Mouse (Mus musculus): ENCODE data around the gene Tut1. TPM values are rescaled to one million over a fixed set of nuclear protein-coding genes. Genes with fewer than 3 reads are reported as not detected.
"Not testable (repeated sequence)": the region's sequence is repeated elsewhere in the genome, so short reads cannot be mapped to it uniquely, and the experiment has no call there.

Tut1 gene
- polyA plus RNA-seq, 2 experiments = 27.6 to 28.6 TPM

- WGBS = 79% methylated on average over 8 of the region's 8 CpGs
- Histone ChIP-seq H3K4me3 (replicated peaks; ENCODE audit: low read length) (peak overlapping the region; percentile 92), H3K27ac (replicated peaks; ENCODE audit: low read depth, low read length) (peak overlapping the region; percentile 97), H3K4me1 (ENCODE audit: control insufficient read depth, insufficient read depth, low read length) (peaks cover 19% of the 10 kb centered on the region; the same call in 1 of the 2 replicates), H3K27me3 (ENCODE audit: control insufficient read depth, insufficient read depth, low read length) (no peaks in the 10 kb centered on the region), H3K9me3 (ENCODE audit: control insufficient read depth, low read length) (no peaks in the 10 kb centered on the region), H3K36me3 (ENCODE audit: control insufficient read depth, insufficient read depth, low read length) (peaks cover 76% of the 10 kb centered on the region), H3K4me2 (replicated peaks; ENCODE audit: low read depth, low read length, severe bottlenecking) (peak overlapping the region; percentile 73), H3K9ac (ENCODE audit: low read depth, low read length, severe bottlenecking) (peak overlapping the region; percentile 97)
- DNase-seq (ENCODE audit: low spot score) (no peak), ATAC-seq (ENCODE audit: low FRiP score, low read depth) (no peak)
- no peak for TF ChIP-seq POLR2A (IDR thresholded peaks at IDR 0.05; ENCODE audit: borderline replicate concordance, extremely low read depth, insufficient read depth, insufficient read length)
Measured at GRCm38 (mm10) chr19:8965771-8966170, 12.1 kb downstream of the Tut1 start.

GRCm38 (mm10) chr19:8966198-8966589 is 12.5 kb downstream of the Tut1 start:
- Histone ChIP-seq H3K4me2 (replicated peaks; ENCODE audit: low read depth, low read length, severe bottlenecking) (peak overlapping the region; percentile 73), H3K4me1 (ENCODE audit: control insufficient read depth, insufficient read depth, low read length) (peaks cover 19% of the 10 kb centered on the region; the same call in 1 of the 2 replicates), H3K9ac (ENCODE audit: low read depth, low read length, severe bottlenecking) (peak overlapping the region; percentile 97), H3K27me3 (ENCODE audit: control insufficient read depth, insufficient read depth, low read length) (no peaks in the 10 kb centered on the region), H3K4me3 (replicated peaks; ENCODE audit: low read length) (peak overlapping the region; percentile 92), H3K9me3 (ENCODE audit: control insufficient read depth, low read length) (no peaks in the 10 kb centered on the region), H3K27ac (replicated peaks; ENCODE audit: low read depth, low read length) (peak overlapping the region; percentile 97), H3K36me3 (ENCODE audit: control insufficient read depth, insufficient read depth, low read length) (peaks cover 77% of the 10 kb centered on the region)
- ATAC-seq (ENCODE audit: low FRiP score, low read depth) (no peak), DNase-seq (ENCODE audit: low spot score) (no peak)
- no peak for TF ChIP-seq POLR2A (IDR thresholded peaks at IDR 0.05; ENCODE audit: borderline replicate concordance, extremely low read depth, insufficient read depth, insufficient read length)
- 27% methylated on average over 5 of the region's 5 CpGs for WGBS

- Histone ChIP-seq H3K36me3 (ENCODE audit: control insufficient read depth, insufficient read depth, low read length) (peaks cover 77% of the 10 kb centered on the region), H3K4me2 (replicated peaks; ENCODE audit: low read depth, low read length, severe bottlenecking) (peak within 1 kb of the TSS; percentile 90), H3K4me3 (replicated peaks; ENCODE audit: low read length) (peak within 1 kb of the TSS; percentile 92), H3K9me3 (ENCODE audit: control insufficient read depth, low read length) (no peaks in the 10 kb centered on the region), H3K4me1 (ENCODE audit: control insufficient read depth, insufficient read depth, low read length) (peaks cover 19% of the 10 kb centered on the region; the same call in 1 of the 2 replicates), H3K27me3 (ENCODE audit: control insufficient read depth, insufficient read depth, low read length) (no peaks in the 10 kb centered on the region), H3K9ac (ENCODE audit: low read depth, low read length, severe bottlenecking) (peak within 1 kb of the TSS; percentile 97), H3K27ac (replicated peaks; ENCODE audit: low read depth, low read length) (peak within 1 kb of the TSS; percentile 97)
- TF ChIP-seq POLR2A (IDR thresholded peaks at IDR 0.05; ENCODE audit: borderline replicate concordance, extremely low read depth, insufficient read depth, insufficient read length) = peak; percentile 34; the same call in 1 of the 2 replicates
- peak; percentile 100 for DNase-seq (ENCODE audit: low spot score)
- peak; percentile 99 for ATAC-seq (ENCODE audit: low FRiP score, low read depth)
- under 1% methylated on average over 52 of the region's 52 CpGs for whole genome bisulfite sequencing
Measured at GRCm38 (mm10) chr19:8966590-8967372, 13.1 kb downstream of the Tut1 start, which contains the start of gene Eef1g. Gene Eef1g, plus strand, starts transcription at chr19:8967041.

GRCm38 (mm10) chr19:8967373-8967743 is 13.7 kb downstream of the Tut1 start:
- Histone ChIP-seq H3K9me3 (ENCODE audit: control insufficient read depth, low read length) (no peaks in the 10 kb centered on the region), H3K4me3 (replicated peaks; ENCODE audit: low read length) (peak overlapping the region; percentile 92)

GRCm38 (mm10) chr19:8967893-8968292 is 14.2 kb downstream of the Tut1 start:
- DNase-seq (ENCODE audit: low spot score) = no peak
- WGBS = 5% methylated on average over 9 of the region's 9 CpGs
- Histone ChIP-seq H3K27me3 (ENCODE audit: control insufficient read depth, insufficient read depth, low read length) (no peaks in the 10 kb centered on the region), H3K4me1 (ENCODE audit: control insufficient read depth, insufficient read depth, low read length) (peaks cover 19% of the 10 kb centered on the region; the same call in 1 of the 2 replicates), H3K4me2 (replicated peaks; ENCODE audit: low read depth, low read length, severe bottlenecking) (peak overlapping the region; percentile 90), H3K4me3 (replicated peaks; ENCODE audit: low read length) (peak overlapping the region; percentile 92), H3K27ac (replicated peaks; ENCODE audit: low read depth, low read length) (peak overlapping the region; percentile 86), H3K9me3 (ENCODE audit: control insufficient read depth, low read length) (no peaks in the 10 kb centered on the region), H3K36me3 (ENCODE audit: control insufficient read depth, insufficient read depth, low read length) (peaks cover 78% of the 10 kb centered on the region), H3K9ac (ENCODE audit: low read depth, low read length, severe bottlenecking) (peak overlapping the region; percentile 97)
- no peak for ATAC-seq (ENCODE audit: low FRiP score, low read depth)
- TF ChIP-seq POLR2A (IDR thresholded peaks at IDR 0.05; ENCODE audit: borderline replicate concordance, extremely low read depth, insufficient read depth, insufficient read length) = no peak

More at GRCm38 (mm10) chr19:8967373-8967743, 13.7 kb downstream of the Tut1 start:
- H3K9ac ChIP-seq (ENCODE audit: low read depth, low read length, severe bottlenecking) = peak overlapping the region; percentile 97
- peaks cover 77% of the 10 kb centered on the region for H3K36me3 ChIP-seq (ENCODE audit: control insufficient read depth, insufficient read depth, low read length)
- peak overlapping the region; percentile 86 for H3K27ac ChIP-seq (replicated peaks; ENCODE audit: low read depth, low read length)
- WGBS = 0% methylated on average over 8 of the region's 8 CpGs
- ATAC-seq (ENCODE audit: low FRiP score, low read depth) (no peak), DNase-seq (ENCODE audit: low spot score) (no peak)
- H3K27me3 ChIP-seq (ENCODE audit: control insufficient read depth, insufficient read depth, low read length) = no peaks in the 10 kb centered on the region
- peak overlapping the region; percentile 90 for H3K4me2 ChIP-seq (replicated peaks; ENCODE audit: low read depth, low read length, severe bottlenecking)
- TF ChIP-seq POLR2A (IDR thresholded peaks at IDR 0.05; ENCODE audit: borderline replicate concordance, extremely low read depth, insufficient read depth, insufficient read length) = no peak
- peaks cover 19% of the 10 kb centered on the region; the same call in 1 of the 2 replicates for H3K4me1 ChIP-seq (ENCODE audit: control insufficient read depth, insufficient read depth, low read length)

- ATAC-seq (ENCODE audit: low FRiP score, low read depth); DNase-seq (ENCODE audit: low spot score); H3K27me3 ChIP-seq (ENCODE audit: control insufficient read depth, insufficient read depth, low read length); H3K4me1 ChIP-seq (ENCODE audit: control insufficient read depth, insufficient read depth, low read length); H3K4me2 ChIP-seq (replicated peaks; ENCODE audit: low read depth, low read length, severe bottlenecking); H3K9me3 ChIP-seq (ENCODE audit: control insufficient read depth, low read length); H3K4me3 ChIP-seq (replicated peaks; ENCODE audit: low read length); H3K9ac ChIP-seq (ENCODE audit: low read depth, low read length, severe bottlenecking); H3K27ac ChIP-seq (replicated peaks; ENCODE audit: low read depth, low read length): not testable (repeated sequence)
- WGBS = 90% methylated on average over 8 of the region's 8 CpGs
- peaks cover 91% of the 10 kb centered on the region for H3K36me3 ChIP-seq (ENCODE audit: control insufficient read depth, insufficient read depth, low read length)
Measured at GRCm38 (mm10) chr19:8972491-8972890, 18.8 kb downstream of the Tut1 start.
